Mouse (Mus musculus) embryonic facial prominence, embryonic 11.5 days (tissue): ENCODE data around the gene Stx1a. TPM values are rescaled to one million over a fixed set of nuclear protein-coding genes. Genes with fewer than 3 reads are reported as not detected.
"Not testable (repeated sequence)": the region's sequence is repeated elsewhere in the genome, so short reads cannot be mapped to it uniquely, and the experiment has no call there.

Experiments
- ATAC-seq: fragments of 200-750 bp; cut with Nextera tagmentation; replicated peaks from 2 replicates; pipeline ENCODE4 v1.8.0; 2017; ENCODE audit warnings: low read depth; ENCODE audit not compliant: insufficient number of reproducible peaks, low FRiP score, low TSS enrichment
- DNase-seq: peaks from one replicate; pipeline ENCODE4 v3.0.0-alpha.2; 2015; ENCODE audit warnings: low spot score
- H3K27ac ChIP-seq: fragments of 300-500 bp; sonication (generic); replicated peaks from 2 replicates; pipeline ENCODE4 v1.5.1; 2014; ENCODE audit warnings: mild to moderate bottlenecking, low read depth, low read length, control low read depth
- H3K27me3 ChIP-seq: fragments of 300-500 bp; sonication (generic); 2 replicates; pipeline ENCODE4 v1.6.1; 2014; ENCODE audit warnings: mild to moderate bottlenecking, low read length, moderate library complexity, mixed read lengths; ENCODE audit not compliant: control insufficient read depth, insufficient read depth
- H3K36me3 ChIP-seq: fragments of 300-500 bp; sonication (generic); replicated peaks from 2 replicates; pipeline ENCODE4 v1.6.1; 2014; ENCODE audit warnings: low read depth, mild to moderate bottlenecking, low read length, moderate library complexity, mixed read lengths; ENCODE audit not compliant: control insufficient read depth, insufficient read depth
- H3K4me1 ChIP-seq: fragments of 300-500 bp; sonication (generic); 2 replicates; pipeline ENCODE4 v1.6.1; 2014; ENCODE audit warnings: low read length, mixed read lengths; ENCODE audit not compliant: control insufficient read depth, insufficient read depth
- H3K4me2 ChIP-seq: fragments of 300-500 bp; sonication (generic); 2 replicates; pipeline ENCODE4 v1.6.1; 2014; ENCODE audit warnings: low read depth, mild to moderate bottlenecking, control low read depth, low read length, moderate library complexity
- H3K4me3 ChIP-seq: fragments of 300-500 bp; sonication (generic); 2 replicates; pipeline ENCODE4 v1.5.1; 2014; ENCODE audit warnings: low read depth, low read length, control low read depth
- H3K9ac ChIP-seq: fragments of 300-500 bp; sonication (generic); replicated peaks from 2 replicates; pipeline ENCODE4 v1.6.1; 2014; ENCODE audit warnings: mild to moderate bottlenecking, control low read depth, low read length
- H3K9me3 ChIP-seq: fragments of 300-500 bp; sonication (generic); replicated peaks from 2 replicates; pipeline ENCODE4 v1.6.1; 2016; ENCODE audit warnings: mild to moderate bottlenecking, low read length, inconsistent platforms, mixed read lengths; ENCODE audit not compliant: control insufficient read depth
- WGBS: fragments of 180-500 bp; shearing (Covaris S2); extraction: QIAGEN DNeasy Blood & Tissue Kit; methylation state at CpG from one replicate; pipeline ENCODE4 v1.1.7; 2014; 5-methylcytosine and 5-hydroxymethylcytosine counted together
- polyA plus RNA-seq: library from polyadenylated mRNA; unstranded; fragments of >200 nt; fragmentation: Nextera tagmentation; extraction: Ambion mirVana; gene quantifications from 2 replicates; pipeline ENCODE4 v1.2.1, GENCODE M21; 2014

Gene Stx1a
- polyA plus RNA-seq, 1 experiment from 2014 or later: 14.2 TPM

GRCm38 (mm10) chr5:135063629-135064381 is 40.5 kb downstream of the Stx1a start, which contains the start of gene Dnajc30:
Gene Dnajc30, plus strand, starts transcription at chr5:135064202.
- H3K4me1 ChIP-seq: no peaks in the 10 kb centered on the region
- H3K36me3 ChIP-seq: peaks cover 5% of the 10 kb centered on the region
- DNase-seq (peak; percentile 99), ATAC-seq (peak; percentile 90)
- H3K4me2 ChIP-seq: peak within 1 kb of the TSS; percentile 80
- 0% methylated on average over 52 of the region's 52 CpGs for WGBS
- no peaks in the 10 kb centered on the region for H3K27me3 ChIP-seq
- H3K9me3 ChIP-seq: no peaks in the 10 kb centered on the region
- peak within 1 kb of the TSS; percentile 83 for H3K9ac ChIP-seq
- H3K27ac ChIP-seq: peak within 1 kb of the TSS; percentile 16; the same call in 1 of the 2 replicates
- peak within 1 kb of the TSS; percentile 97 for H3K4me3 ChIP-seq

GRCm38 (mm10) chr5:135064382-135064766 is 41.1 kb downstream of the Stx1a start:
- H3K27ac ChIP-seq: peak overlapping the region; percentile 16; the same call in 1 of the 2 replicates
- H3K4me3 ChIP-seq: peak overlapping the region; percentile 97
- no peaks in the 10 kb centered on the region for H3K4me1 ChIP-seq
- 1% methylated on average over 38 of the region's 40 CpGs for WGBS
- H3K36me3 ChIP-seq: peaks cover 5% of the 10 kb centered on the region
- ATAC-seq (no peak), DNase-seq (no peak)
- H3K9ac ChIP-seq: peak overlapping the region; percentile 83
- H3K4me2 ChIP-seq: peak overlapping the region; percentile 80
- H3K27me3 ChIP-seq: no peaks in the 10 kb centered on the region
- no peaks in the 10 kb centered on the region for H3K9me3 ChIP-seq

GRCm38 (mm10) chr5:135064909-135065446 is 41.7 kb downstream of the Stx1a start, which contains the start of gene Bud23:
Gene Bud23, minus strand, starts transcription at chr5:135064959.
- peak within 1 kb of the TSS; percentile 16; the same call in 1 of the 2 replicates for H3K27ac ChIP-seq
- ATAC-seq, H3K4me1 ChIP-seq, H3K9me3 ChIP-seq, H3K36me3 ChIP-seq, DNase-seq, H3K27me3 ChIP-seq: not testable (repeated sequence)
- H3K9ac ChIP-seq: peak within 1 kb of the TSS; percentile 83
- WGBS: 80% methylated on average over 9 of the region's 9 CpGs
- H3K4me3 ChIP-seq: peak within 1 kb of the TSS; percentile 97
- peak within 1 kb of the TSS; percentile 80 for H3K4me2 ChIP-seq

GRCm38 (mm10) chr5:135066008-135066407 is 42.7 kb downstream of the Stx1a start:
- Histone ChIP-seq H3K27me3 (no peaks in the 10 kb centered on the region), H3K9ac (no peak overlapping the region), H3K36me3 (no peaks in the 10 kb centered on the region), H3K4me2 (no peak overlapping the region), H3K4me3 (no peak overlapping the region), H3K4me1 (no peaks in the 10 kb centered on the region), H3K27ac (no peak overlapping the region), H3K9me3 (no peaks in the 10 kb centered on the region)
- ATAC-seq (no peak), DNase-seq (no peak)
- WGBS: 92% methylated on average over 3 of the region's 3 CpGs

GRCm38 (mm10) chr5:135070448-135070847 is 47.2 kb downstream of the Stx1a start:
- DNase-seq (no peak), ATAC-seq (no peak)
- Histone ChIP-seq H3K9ac (no peak overlapping the region), H3K4me2 (no peak overlapping the region), H3K4me1 (peaks cover 9% of the 10 kb centered on the region), H3K27ac (no peak overlapping the region), H3K27me3 (no peaks in the 10 kb centered on the region), H3K9me3 (no peaks in the 10 kb centered on the region), H3K36me3 (peaks cover 5% of the 10 kb centered on the region), H3K4me3 (no peak overlapping the region)
- 91% methylated on average over 3 of the region's 3 CpGs for WGBS

GRCm38 (mm10) chr5:135072061-135072460 is 48.8 kb downstream of the Stx1a start:
- ATAC-seq (no peak), DNase-seq (no peak)
- Histone ChIP-seq H3K9ac (no peak overlapping the region), H3K27me3 (no peaks in the 10 kb centered on the region), H3K4me1 (peaks cover 9% of the 10 kb centered on the region), H3K36me3 (peaks cover 5% of the 10 kb centered on the region), H3K4me2 (no peak overlapping the region), H3K27ac (no peak overlapping the region), H3K9me3 (no peaks in the 10 kb centered on the region), H3K4me3 (no peak overlapping the region)
- 100% methylated on average over 2 of the region's 2 CpGs for WGBS

- ATAC-seq (no peak), DNase-seq (no peak)
- Histone ChIP-seq H3K4me3 (no peak overlapping the region), H3K4me2 (no peak overlapping the region), H3K27me3 (no peaks in the 10 kb centered on the region), H3K36me3 (peaks cover 5% of the 10 kb centered on the region), H3K9me3 (no peaks in the 10 kb centered on the region), H3K4me1 (peaks cover 9% of the 10 kb centered on the region), H3K27ac (no peak overlapping the region), H3K9ac (no peak overlapping the region)
- WGBS: 64% methylated on average over 6 of the region's 6 CpGs
These were observed 49.4 kb downstream of the Stx1a start for GRCm38 (mm10) chr5:135072720-135073119.
